Mouse (Mus musculus) brain, embryonic 18.5 days (tissue): ENCODE results near the gene Psmd5.
A peak's percentile ranks its signal among the peaks of the same experiment; 100 is the strongest.
"Not testable (repeated sequence)": the region's sequence is repeated elsewhere in the genome, so short reads cannot be mapped to it uniquely, and the experiment has no call there.

ENCODE experiments used
- DNase-seq: peaks from one replicate; pipeline ENCODE4 v3.0.0-alpha.2; 2012; ENCODE audit warnings: low read depth, low spot score

Gene Psmd5

DNA sequence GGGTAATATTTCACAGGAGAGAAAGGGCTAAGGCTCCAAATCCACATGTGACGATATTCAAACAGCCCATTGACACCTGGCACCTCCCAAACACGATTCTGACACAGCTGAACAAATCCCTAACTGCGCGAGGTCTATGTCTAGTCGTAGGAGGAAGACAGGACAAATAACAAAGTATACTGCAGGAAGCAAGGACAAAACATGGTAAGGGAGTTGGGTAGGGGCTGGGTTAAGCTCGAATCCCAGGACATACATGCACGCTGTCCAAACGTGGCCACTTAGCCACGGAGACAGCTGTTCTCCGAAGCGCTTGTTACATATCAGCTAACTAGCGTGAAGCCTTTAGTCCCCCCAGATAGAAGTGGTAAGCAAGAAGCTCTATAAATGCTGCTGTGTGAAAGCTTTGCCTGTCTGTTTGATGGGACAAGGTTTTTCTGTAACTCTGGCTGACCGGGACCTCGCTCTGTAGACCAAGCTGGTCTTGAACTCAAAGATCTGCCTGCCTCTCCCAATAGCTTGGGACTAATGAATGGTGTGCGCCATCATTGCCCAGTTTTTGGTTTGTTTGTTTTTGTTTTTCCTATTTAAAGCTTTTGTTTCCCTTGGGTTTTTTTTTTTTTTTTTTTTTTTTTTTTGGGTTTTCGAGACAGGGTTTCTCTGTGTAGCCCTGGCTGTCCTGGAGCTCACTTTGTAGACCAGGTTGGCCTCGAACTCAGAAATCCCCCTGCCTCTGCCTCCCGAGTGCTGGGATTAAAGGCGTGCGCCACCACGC, 48.1 kb downstream of the Psmd5 start:
- DNase-seq: no peak

DNA sequence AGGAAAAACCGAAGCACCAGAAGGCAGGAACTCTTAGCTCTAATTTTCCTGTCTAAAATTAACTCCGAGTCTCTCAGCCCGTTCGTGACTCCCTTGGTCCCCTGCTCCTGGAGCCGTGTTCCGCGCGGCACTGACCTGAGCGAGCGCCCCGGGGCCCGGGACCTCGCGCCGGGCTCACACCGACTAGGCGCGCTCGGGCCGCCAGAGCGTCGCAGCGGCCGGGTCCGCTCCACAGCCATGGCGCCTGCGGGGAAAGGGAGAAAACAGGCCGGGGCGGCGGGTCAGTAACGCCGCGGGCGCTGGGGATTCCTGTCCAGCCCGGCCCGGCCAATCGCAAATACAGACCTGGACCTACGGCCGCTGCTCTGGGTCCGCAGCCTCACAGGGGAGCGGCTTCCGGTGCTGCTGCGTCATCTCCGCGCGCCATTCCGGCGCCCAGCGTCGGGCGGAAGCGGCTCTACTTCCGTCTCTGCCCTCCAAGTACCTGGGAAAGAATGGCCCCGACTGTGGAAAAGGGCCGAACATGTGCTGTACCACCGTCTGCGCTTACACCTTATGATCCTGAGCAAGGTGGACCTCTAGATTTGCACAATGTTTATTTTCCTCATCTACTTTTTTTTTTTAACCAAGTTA, 48.8 kb downstream of the Psmd5 start, which contains the start of gene Fbxw2:
Gene Fbxw2 (minus strand): TSS at position 485 of the 633 bp plus-strand sequence.
- peak; percentile 84 for DNase-seq

DNA sequence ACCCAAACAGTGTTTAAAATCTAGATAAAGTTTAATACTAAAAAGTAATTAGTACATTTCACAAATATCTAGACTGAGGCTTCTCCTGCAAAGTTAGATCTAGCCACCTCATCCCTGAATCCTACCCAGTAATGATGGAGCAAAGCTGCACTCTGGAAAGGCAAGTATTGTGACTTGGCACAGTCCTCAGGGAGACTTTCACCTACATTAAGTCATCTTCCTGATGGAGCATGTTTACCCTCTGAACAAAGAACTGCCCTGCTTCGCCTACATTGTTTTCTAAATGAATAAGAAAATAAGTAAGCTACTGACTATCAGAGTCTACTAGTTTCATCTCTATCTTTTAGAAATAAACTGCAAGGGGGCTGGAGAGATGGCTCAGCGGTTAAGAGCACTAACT, 56.3 kb downstream of the Psmd5 start:
- no peak for DNase-seq

DNA sequence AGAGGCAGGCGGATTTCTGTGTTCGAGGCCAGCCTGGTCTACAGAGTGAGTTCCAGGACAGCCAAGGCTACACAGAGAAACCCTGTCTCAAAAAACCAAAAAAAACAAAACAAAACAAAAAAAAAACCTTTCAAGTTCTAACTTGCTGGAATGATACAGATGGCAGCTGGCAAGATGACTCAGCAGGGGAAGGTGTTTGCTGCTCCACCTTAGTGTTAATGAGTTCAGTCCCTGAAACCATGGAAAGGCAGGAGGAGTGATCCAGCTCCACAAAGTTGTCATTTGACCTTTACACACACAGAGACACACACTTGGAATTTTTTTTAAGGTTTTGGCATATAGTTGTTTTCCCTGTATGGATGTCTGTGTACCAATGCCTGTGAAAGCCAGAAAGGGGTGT, 58.9 kb downstream of the Psmd5 start:
- not testable (repeated sequence) for DNase-seq

DNA sequence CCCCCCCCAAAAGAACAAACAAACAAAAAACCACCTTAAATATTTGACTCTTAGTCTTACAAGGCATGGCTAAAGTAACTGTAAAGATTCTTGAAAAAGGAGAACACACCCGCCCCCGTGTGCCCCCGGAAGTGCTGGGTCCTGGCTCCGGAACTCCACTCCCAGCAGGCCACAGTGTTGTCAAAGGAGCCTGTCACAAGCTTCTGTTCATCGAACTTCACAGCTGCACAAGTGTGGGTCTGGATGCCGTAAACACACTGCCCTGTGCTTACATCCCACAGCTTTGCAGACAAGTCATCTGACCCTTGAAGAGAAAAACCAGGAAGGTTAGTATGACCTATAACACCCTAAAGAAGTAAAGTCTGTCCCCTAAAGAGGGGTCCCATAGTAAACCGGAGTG, 62.1 kb downstream of the Psmd5 start:
- DNase-seq: no peak

DNA sequence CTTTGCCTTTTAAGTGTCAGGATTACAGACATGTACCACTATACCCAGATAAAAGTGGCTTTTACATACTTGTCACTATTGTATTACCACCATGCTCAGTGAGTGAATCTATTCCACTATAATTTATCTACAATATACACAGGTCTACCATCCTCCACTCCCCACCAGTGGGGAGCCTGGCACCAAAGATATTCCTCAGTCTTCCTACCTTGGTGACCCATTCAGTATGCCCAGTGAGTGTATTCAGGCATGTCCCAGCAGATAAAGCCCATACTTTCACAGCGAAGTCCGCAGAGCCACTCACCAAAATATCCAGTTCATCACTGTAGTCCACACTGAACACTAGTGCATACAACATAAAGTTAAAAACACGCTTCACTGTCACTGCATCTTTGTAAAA, 64.0 kb downstream of the Psmd5 start:
- no peak for DNase-seq

DNA sequence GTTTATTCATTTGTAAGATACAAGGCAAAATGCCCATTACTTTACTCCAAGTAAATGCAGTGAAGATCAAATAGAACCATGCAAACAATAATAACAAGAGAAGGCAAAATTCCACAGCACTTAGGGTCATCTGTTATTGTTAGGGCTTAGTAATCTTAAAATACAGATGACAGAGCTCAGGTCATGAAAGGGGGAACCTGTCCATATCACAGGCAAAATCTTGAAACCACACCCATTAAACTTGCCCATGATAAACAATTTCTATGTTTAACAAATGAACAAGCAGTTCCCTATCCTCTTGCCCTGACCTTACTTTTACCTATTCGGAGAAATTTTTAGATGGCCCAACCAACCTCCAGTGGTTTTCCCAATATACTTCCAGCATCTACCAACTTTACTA, 65.2 kb downstream of the Psmd5 start:
- DNase-seq: no peak

DNA sequence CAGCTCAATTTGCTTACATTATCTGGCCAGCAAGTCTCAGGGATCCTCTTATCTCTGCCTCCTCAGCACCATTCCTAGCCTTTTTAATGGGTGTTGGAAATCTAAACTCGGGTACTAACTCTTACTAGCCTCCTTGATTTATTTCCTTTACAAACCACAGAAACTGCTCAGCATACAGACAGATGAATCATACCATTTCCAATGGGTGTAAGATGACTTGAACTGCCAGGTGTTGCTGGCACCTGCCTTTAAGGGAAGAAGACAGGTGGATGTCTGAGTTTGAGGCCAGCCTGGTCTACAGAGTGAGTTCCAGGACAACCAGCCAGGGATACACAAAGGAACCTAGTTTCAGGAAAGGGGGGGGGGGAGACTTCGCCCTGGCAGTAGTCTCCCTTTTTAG, 66.7 kb downstream of the Psmd5 start:
- DNase-seq: no peak

DNA sequence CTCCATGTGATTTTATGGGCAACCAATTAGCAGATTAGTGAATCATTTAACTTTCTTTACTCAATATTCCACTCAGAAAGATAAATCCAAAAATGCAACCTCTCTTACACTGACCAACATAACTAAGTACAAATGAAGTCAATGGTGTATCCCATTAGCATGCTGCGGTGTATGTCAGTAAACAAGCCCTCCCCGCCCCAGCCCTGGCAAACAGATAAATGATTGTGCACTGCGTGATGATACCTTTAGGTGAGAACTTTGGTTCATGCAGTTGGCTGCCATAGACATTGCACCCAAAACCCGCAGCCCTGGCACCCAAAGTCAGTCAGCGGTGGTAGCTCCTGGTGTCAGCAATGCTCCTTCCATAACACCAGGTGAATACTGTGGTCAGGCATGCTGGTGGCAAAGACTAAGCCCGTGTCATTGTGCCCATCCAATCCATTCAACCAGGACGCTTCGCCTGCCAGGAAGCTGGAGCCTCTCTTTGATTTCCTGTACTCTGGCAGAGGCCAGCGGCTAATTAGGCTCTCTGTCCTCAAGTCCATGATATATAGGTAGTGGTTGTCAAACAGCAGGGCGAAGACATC, 69.3 kb downstream of the Psmd5 start:
- DNase-seq: no peak

DNA sequence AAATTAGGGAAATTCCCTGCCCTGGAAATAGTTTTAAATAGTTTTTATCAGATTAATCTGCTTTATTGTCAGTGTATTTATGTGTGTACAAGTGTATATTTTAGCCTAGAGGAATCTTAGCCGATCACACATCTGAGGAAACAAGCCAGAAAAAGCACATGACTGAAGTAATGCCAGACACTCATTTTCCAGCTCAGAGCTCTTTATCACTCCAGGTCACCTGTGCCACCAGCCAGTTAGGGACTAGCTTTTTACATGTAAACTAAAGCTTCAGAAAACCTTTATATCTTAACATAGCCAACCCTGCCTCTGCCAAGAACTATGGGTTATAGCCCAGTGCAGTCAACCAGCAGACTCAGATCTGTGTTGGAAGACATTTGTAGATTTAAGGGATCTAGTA, 70.0 kb downstream of the Psmd5 start:
- no peak for DNase-seq

DNA sequence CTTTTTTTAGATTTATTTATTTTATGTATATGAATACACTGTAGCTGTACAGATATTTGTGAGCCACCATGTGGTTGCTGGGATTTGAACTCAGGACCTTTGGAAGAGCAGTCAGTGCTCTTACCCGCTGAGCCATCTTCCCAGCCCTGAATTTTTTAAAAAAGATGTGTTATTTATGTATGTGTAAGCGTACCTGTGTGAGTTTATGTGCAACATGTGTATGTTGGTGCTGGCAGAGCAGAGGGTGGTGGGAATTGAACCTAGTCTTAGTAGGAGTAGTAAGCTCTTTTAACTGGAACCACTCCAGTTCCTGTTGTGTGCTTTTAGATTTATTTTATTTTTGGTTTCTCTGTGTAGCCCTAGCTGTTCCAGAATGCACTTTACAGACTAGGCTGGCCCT, 70.6 kb downstream of the Psmd5 start:
- no peak for DNase-seq

DNA sequence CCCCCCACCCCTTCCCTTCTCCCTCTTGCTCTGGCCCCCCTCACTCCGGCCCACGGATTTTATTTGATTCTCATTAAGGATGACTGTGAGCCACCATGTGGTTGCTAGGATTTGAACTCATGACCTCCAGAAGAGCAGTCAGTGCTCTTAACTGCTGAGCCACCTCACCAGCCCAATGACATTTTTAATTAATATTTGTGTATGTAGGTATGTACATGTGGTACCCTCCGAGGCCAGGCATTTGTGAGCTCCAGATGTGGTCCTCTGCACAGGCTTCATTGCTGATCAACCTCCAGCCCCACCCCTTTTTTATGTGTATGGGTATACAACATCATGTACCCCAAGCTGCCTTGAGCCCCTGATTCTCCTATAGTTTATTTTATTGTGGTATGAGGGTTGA, 71.0 kb downstream of the Psmd5 start:
- no peak for DNase-seq

DNA sequence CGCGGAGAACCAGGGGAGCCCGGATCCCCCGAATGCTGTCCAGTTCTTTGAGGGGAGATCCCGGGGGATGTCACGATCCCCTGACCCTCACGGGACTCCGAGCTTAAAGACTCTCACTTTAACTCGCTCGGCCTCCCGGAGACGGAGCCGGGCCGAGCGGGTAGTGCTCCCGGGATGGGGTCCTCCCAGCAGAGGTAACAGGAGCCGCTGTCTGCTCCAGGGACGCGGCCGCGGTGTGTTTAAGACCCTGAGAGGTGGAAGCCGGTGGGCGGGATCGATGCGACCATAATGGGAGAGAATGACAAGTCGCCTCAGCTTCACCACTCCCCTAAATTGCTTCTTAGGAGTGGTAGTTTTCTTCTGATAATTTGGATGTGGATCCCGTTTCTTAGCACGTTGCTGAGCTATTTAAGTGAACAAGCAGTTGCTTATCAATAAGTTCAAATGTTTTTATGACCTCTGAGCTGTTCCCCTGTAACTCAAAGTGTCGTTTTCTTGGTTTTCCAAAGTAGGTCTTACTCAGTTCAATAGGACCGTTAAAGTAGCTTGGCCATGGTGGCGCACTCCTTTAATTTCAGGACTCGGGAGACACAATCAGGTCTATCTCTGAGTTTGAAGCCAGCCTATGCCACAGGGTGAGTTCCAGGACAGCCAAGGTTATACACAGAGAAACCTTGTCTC, 72.1 kb downstream of the Psmd5 start:
- DNase-seq: not testable (repeated sequence)

DNA sequence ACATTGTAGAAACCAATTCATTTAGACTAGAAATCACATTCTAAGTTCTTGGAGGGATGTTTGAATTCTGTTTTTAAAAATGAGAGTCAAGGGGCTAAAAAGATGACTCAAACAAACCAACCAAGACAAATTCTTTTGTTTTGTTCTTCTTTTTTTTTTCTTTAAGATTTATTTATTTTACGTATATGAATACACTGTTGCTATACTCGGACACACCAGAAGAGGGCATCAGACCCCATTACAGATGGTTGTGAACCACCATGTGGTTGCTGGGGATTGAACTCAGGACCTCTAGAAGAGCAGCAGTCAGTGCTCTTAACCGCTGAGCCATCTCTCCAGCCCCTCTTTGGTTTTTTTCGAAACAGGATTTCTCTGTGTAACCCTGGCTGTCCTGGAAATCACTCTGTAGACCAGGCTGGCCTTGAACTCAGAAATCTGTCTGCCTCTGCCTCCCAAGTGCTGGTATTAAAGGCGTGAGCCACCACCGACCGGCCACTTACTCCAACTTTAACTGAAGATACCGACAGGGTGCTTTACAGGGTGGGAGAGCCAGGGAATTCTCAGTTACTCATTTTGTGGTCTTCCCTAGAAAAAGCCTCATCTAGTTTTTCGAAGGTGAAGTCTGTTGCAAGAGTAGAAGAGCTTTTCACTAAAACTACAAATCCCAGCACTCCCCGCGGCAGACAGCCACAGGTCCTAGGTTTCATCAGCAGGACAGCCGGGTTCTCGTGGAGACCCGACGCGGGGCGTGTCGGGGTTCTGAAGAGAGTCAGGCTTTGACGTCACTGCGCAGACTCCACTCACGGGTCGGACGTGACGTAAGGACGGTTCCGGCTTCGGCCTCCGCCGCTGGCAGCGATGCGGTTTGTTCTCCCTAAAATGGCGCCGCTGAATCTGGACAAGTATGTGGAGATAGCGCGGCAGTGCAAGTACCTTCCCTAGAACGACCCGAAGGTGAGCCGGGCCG, 73.0 kb downstream of the Psmd5 start:
- peak; percentile 98 for DNase-seq

DNA sequence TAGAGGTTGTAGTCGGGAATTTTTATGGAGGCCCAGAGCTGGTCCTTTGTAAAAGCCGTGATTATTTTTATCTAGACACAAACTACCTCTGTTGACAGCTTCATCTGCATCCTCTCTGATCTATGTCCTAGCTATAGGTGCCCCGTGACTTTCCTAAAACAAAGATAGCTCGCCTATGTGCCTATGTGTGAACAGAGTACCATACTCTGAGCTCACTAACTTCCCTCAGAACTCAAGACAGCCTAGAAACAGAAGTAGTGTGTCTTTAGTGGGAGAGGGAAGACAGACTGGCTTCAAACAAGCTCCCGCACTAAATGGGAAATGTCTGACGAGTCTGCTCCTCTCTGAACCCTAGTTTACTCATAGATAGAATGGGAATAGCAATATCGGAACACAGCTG, 74.4 kb downstream of the Psmd5 start:
- DNase-seq: no peak
